Mouse (Mus musculus) cerebellum, adult 18-20 months (tissue): Measurements from ENCODE around the gene Trak1.

Experiments
- DNase-seq, 2 experiments: peaks; one replicate each; pipeline ENCODE4 v3.0.0; 2021

Trak1 gene

DNA sequence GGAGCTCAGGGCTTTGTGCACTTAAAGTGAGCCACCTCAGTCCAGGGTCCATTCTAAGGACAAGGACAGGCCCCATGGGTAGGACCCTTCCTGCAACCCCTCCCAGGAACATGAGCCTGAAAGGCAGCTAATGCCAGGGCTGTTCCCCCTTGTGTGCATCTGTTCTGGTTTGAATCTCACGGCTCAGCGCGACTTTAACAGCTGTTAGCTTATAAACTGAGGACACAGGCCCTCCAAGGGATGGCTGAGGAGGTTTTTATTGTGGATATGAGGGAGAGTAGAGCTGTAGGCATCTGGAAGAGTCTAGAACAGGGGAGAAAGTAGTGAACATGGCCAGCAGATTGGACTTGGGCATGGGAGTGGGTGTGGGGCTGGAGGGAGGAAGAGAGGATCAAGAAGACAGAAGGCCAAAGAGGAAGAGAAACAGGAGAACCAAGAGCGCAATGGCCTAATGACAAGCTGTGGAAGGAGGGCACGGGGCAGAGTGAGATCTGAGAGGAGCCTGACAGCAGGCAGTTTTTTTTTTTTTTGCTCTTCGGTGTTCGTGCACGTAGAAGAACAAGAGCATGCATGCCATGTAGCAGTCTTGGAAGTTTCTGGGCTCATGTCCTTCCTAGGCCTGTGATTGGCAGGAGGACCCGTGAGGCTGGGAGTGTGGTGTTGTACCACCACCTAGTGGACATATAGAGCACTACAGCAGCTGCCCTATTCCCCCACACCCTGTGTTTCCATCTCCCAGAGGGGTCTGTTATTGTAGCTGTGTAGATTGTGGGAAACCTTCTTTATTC is 77.0 kb downstream of the Trak1 start:
- DNase-seq = peak; percentile 66 to 76

DNA sequence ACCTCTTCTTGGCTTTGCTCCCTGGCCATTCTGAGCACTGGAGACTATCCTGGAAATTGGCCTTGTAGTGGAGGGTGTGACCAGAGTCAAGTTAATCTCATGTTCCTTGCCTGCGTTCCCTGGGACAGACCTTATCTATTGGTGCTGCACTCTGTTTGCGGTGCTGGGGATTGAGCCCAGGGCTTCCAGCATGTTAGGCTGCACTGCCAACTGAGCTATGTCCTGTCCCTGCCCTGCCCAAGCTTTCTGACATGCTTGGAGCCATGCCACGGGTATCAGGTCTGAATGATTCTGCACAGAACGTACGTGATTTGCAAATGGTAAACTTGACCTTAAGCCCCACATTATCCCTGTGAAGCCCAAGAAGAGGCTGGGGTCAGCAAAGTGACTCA is 77.6 kb downstream of the Trak1 start:
- DNase-seq = no peak

DNA sequence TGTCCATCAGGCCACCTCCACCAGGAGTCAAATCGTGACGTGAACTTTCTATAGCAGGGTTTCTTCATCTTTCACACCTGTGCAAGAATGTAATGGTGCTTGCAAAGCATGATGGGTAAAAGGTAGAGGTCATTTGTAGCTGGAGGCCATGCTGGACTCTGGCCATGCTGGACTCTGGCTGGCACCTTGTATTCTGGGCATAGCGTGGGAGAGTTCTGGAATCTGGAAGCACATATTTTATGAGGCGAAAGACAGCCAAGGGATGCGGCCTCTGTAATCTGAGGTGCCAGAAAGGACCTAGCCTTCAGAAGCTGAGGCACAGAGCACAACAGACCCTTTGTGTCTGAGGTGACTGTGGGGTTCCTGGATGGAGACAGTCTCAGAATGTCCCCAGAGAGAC is 78.8 kb downstream of the Trak1 start:
- DNase-seq = peak in 1 of 2 experiments; percentile 29

GRCm38 (mm10) chr9:121380310-121380920 is 83.1 kb downstream of the Trak1 start:
- DNase-seq = no peak

DNA sequence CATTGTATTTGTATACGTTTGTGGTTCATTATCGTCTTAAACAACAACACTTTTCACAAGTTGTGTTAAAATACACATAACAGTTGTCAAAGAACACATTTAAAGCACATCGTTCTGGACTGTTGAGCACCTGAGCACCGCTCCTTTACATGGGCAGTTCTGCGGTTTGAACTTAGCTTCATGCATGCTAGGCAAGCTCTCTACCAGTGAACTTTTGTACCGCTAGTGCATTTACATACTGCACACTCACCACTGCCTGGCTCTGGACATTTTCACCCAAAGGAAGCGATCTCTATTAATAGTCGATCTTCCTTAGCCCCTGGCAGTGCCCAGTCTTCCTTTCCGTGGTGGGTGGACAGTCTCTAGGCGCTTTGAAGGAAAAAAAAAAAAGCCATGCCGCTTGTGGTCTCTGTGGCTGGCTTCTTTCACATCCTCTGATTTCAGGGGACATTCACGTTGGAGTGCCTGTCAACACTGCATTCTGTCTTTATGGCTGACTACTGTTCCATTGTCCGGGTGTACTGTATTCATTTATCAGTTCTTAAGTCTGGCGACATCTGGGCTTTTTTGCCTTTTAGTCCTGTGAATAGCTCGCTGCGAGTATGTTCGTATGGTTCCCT is 84.5 kb downstream of the Trak1 start:
- no peak for DNase-seq

DNA sequence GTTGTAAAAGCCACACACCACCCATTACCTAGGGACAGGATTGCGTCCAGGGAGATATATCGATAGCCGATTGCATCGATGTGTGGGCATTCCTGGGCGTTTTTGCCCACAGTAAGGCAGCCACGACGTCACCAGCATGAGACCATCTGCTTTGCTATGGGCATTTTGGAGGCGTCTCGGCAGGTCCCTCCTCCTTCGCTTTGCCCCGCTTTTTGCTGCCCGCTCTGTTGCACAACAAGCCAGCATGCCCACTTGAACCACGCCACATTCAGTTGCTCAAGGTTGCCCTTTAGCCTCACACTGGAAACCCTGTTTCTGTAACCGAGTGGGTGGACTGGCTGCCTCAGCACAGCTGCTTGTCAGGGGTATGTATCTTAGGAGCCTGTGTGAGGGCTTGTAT is 85.3 kb downstream of the Trak1 start:
- peak; percentile 74 to 81 for DNase-seq

DNA sequence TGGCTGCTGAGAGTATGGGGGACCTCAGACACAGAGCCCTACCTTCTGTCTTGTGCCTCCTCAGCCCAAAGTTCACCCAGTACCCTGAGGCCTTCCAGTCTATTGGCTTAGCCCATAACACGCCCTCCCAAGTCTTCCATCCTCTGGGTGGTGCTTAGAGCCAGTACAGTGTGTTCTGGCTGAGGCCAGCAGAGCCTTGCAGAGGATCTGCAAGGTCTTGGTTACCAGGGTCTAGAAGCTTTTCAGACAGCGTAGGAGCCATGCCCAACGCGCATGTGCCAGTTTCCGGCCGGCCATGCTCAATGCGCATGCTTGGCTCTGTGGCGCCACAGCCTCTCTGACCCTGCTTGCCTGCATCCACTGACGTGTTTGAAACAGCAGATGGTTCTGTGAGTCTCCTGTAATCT is 85.9 kb downstream of the Trak1 start:
- DNase-seq = peak; percentile 92 to 93

DNA sequence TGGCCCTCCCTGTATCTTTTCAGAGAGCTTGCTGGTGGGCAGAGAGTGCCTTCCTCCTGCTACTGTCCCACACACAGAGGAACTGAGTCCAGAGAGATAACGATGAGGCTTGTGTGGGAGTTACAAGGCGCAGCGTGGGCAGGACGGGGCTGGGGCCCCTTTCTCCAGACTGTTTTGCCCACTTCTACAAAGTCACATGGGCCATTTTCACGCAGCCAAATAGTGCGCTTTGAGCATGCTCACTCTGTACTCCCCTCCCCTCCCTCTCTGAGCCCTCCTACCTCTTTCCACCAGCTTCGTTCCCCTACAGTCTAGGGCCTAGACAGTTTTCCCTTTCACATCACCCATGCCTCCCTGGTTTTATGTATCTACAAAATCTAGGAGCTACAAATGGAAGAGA is 87.3 kb downstream of the Trak1 start:
- DNase-seq = no peak

DNA sequence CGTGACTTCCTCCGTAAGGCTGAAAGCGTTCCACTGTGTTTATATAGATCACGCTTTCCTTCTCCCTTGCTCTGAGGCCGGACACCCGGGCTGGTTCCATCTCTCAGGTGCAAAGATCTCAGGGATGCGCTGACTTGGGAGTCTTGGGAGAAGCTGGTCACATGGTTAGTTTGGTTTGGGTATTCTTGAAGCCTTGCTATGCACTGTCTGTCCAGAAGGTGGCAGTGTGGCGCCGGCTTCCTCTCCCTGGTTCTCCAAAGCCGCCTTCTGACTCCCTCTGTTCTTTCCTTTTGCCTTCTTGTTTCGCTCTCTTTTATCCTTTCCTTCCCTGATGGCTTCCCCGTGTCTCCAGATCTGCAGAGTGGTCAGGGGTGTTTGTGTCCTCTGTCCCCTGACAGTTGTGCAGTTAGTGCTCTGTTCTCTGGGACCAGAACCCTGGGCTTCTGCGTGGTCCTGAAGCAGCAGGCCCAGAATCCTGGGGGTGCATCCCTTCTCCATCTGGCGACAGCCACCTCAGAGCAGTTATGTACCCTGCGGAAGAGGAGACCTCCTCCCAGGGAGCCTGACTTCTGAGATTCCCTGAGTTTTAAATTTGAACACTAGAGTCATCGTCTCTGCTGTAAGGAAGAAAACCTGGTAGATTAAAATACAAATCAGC is 87.9 kb downstream of the Trak1 start:
- peak; percentile 89 to 93 for DNase-seq

DNA sequence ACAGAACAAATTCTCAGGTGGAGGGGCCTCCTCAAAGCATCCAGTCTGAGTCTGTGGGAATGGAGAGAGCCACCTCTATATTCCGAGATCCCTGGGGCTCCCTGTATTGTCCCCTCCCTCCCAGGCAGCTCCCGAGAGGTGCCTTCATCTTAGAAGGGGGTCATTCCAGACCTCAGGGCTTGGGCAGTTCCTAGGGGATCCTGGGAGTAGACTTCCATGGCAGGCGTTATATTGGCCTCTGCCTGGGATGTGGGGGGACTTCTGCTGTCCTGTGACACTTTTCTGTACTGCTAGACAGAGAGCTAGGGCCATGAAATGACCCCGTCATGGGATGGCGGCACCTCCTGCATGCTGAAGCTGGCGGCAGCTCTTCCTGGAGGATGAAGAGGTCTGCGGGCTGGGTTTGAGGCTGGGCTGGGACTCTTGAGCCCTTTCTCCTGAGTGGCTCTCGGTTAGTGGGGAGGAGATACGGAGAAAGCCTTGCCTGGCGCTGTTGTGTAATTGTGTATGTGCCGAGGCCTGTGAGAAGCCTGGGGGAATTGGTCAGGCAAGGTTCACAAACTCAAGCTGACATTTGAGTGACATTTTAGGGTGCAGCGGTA is 88.5 kb downstream of the Trak1 start:
- no peak for DNase-seq

DNA sequence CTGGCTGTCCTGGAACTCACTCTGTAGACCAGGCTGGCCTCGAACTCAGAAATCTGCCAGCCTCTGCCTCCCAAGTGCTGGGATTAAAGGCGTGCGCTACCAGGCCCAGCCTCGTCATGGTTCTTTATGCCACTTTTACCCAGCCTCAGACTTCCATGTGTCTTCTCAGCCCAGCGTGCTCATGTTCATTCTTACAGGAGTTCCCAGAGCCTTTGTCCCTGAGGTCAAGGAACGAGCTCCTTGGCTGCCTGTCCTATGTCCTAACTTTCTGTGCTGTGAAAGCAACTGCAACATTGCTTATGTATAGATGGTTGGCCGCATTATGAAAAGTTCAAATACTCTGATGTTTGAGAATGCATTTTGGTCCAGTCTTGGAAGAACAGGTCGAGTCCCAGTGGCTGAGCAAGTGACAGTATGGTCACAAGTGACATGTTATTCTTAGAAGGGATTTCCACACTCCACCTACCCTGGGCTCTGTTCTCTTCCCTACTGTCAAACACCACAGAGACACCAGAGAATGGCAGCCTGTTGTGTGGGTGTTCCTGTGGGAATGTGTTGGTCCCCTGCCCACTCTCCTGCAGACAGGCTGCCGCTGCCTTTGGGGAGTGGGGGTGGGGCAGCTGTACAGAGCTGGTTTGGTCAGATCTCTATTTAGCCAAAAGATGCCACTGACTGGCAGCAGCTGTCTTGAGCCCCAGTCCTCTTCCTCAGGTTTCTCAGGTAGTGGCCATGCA is 90.4 kb downstream of the Trak1 start:
- peak in 1 of 2 experiments; percentile 51 for DNase-seq

DNA sequence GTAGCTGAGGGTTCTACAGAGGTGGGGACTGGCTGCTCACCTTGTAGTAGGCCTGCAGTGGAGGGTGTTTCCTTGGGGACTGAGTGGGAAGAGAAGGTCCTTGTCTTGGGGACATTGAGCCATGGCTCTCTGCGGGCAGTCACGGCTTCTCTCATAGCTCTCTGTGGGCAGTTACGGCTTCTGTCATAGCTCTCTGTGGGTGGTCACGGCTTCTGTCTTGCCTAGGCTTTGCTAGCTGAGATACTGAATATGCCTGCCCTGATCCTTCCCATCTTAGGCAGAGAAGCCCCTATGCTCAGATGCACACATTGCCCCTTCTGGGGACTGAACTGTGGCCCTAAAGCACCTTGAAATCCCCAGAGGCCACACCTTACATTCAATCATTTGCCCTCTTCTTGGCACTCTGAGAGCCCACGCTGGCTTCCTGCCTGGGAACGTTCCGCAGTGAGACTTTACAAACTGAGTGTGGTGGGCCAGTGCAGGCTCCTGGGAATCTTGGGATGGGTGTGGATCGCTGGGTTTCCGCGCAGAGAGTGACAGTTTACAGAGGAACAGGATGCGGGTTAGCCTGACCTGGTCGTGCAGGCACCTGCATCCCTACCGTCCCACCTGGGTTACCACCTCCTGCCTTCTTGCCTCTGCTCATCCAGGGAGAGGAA is 91.1 kb downstream of the Trak1 start:
- no peak for DNase-seq

DNA sequence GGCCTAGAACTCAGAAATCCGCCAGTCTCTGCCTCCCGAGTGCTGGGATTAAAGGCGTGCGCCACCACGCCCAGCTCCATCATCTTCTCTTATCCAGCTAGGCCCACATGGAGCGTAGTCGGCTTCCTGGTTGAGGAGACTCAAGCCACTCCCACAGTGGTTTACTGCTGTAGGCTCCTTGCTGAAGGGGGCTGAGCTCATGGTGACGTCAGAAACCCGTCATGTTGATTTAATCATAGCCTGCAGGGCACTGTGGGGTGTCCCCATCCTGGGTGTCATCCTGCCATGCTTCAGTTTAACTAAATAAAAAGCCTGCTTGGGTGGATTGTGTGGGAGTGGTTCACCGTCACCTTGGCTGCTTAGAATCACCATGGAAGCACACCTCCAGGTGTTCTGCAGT is 92.0 kb downstream of the Trak1 start:
- DNase-seq = no peak

DNA sequence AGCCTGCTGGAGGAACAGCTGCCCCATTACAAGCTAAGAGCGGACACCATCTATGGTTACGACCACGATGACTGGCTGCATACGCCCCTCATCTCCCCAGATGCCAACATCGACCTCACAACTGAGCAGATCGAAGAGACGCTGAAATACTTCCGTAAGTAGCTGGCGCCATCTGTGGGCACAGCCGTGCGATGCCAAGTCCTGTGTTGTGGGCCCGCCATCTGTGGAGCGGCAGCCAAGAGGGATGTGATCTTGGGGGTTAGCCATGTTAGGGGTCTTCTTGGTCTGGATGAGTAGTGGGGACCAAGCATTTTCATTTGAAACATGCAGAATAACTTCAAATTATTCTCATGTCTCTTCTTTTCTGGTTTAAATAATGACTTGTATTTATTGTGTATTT is 94.6 kb downstream of the Trak1 start:
- no peak for DNase-seq

DNA sequence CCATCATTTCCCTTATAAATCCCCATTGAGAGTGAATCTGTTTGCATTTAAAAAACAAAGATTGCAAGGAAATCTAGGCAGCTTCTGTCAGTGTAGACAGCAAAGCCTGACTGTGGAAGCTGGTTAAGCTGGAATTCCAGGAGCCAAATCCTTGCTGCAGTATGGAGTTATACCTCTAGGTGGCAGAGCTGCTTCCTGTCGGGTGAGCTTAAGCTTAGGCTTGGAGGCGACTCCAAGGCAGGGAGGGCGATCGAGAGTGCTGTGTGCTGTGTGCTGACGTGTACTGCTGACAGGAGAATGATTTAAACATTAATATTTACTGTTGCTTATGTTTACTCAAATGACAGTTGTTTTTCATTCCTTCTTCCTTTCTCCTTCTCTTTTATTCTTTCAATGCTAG is 95.1 kb downstream of the Trak1 start:
- DNase-seq = peak; percentile 86 to 87

- DNase-seq = no peak
Measured at GRCm38 (mm10) chr9:121393104-121393503, 95.8 kb downstream of the Trak1 start.

DNA sequence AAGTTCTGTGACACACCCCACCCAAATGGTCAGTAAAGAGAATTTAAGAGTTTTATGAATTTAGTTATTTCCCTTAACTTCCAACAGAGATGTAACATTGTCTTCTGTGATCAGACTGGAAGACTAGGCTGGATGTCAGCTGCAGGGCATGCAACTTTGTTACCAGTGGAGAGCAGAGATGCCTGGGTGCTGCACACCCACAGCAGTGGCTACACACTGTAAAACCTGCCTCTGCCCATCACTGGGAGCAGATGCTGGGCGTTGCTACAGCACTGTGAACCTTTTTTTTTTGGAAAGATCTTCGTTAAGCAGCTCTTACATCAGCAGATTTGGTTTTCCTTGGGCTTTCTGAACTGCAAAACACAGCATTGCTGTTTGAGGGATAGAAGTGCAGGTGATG is 97.6 kb downstream of the Trak1 start:
- no peak for DNase-seq

DNA sequence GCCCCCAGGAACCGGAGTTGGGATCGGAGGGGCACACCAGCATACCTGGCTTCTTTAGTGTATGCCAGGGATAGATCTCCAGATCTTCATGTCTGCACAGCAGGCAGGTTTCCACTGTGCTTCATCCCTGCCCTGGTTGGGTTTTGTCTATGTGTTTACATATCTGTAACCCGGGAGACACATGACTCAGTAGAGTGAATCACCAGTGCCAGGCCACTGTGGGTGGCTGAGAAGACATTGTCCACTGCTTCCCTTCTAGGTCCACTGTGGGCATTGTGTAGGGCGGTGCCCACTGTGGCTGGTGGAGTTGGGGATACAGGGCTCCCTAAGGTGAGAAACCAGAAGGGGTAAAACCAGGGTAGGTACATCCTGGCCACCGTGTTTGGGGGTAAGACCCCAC is 98.5 kb downstream of the Trak1 start:
- no peak for DNase-seq

- peak; percentile 56 to 59 for DNase-seq
Measured at GRCm38 (mm10) chr9:121398100-121398760, 100.9 kb downstream of the Trak1 start.

GRCm38 (mm10) chr9:121398761-121399160 is 101.5 kb downstream of the Trak1 start:
- peak; percentile 81 to 90 for DNase-seq

GRCm38 (mm10) chr9:121400608-121401007 is 103.3 kb downstream of the Trak1 start:
- no peak for DNase-seq
